8 mouse cellular contexts compared by ENCODE assay signal in genomic region chr2:154569071-154569748, GRCm38 (mm10). TPM values are rescaled to one million over a fixed set of nuclear protein-coding genes. Genes with fewer than 3 reads are reported as not detected.
DNase-seq lines count a peak whose midpoint lies in the region; ATAC-seq lines count a peak whose summit lies in the region.

No protein-coding gene starts in this region.

- no peaks in the 10 kb centered on the region for H3K27me3 ChIP-seq in embryonic facial prominence, embryonic 14.5 days (replicated peaks; ENCODE audit: control insufficient read depth, insufficient read depth, low read length)

- H3K9ac ChIP-seq in embryonic facial prominence, embryonic 14.5 days (ENCODE audit: low read depth, low read length) = peak overlapping the region; percentile 85

- intact Hi-C loops in heart, postnatal 14 days (cut with DNase I) = loop anchor here (2.0 kb wide), 1 partner anchor 44 kb away; the partner anchor contains the start of genes 4930519P11Rik and Zfp341
- intact Hi-C loops in left cerebral cortex, postnatal 14 days (cut with DNase I) = no loop called here

- peak; percentile 73 for ATAC-seq in embryonic facial prominence, embryonic 14.5 days (ENCODE audit: low read depth)
- ATAC-seq in megakaryocyte progenitor cell, adult 5-6 weeks (replicated peaks; ENCODE audit: poor library complexity) = peak; percentile 47

- no peaks in the 10 kb centered on the region for H3K9me3 ChIP-seq in embryonic facial prominence, embryonic 14.5 days (ENCODE audit: control insufficient read depth, low read length)

- H3K4me2 ChIP-seq in embryonic facial prominence, embryonic 14.5 days (ENCODE audit: low read depth, low read length) = peak overlapping the region; percentile 75

- peak overlapping the region; percentile 85 for H3K4me3 ChIP-seq in embryonic facial prominence, embryonic 14.5 days (ENCODE audit: low read depth, low read length)

- peaks cover 32% of the 10 kb centered on the region for H3K4me1 ChIP-seq in embryonic facial prominence, embryonic 14.5 days (ENCODE audit: control insufficient read depth, insufficient read depth, low read length)

- peak; percentile 71 for DNase-seq in CD4-positive, CD25-positive, alpha-beta regulatory T cell, adult 2 months (ENCODE audit: low read depth, low spot score)
- DNase-seq in R1 (ENCODE audit: low read depth, low spot score) = peak; percentile 84
- peak; percentile 78 for DNase-seq in embryonic facial prominence, embryonic 14.5 days (ENCODE audit: low spot score)
- peak; percentile 69 to 74 for DNase-seq in heart, postnatal 14 days
- DNase-seq in left cerebral cortex, postnatal 14 days (ENCODE audit: low spot score in 2 of 2) = peak; percentile 55 to 66
- DNase-seq in spleen, adult 18-20 months = peak; percentile 50 to 58
- DNase-seq in cerebellum, postnatal 36 days = no peak

- WGBS in embryonic facial prominence, embryonic 14.5 days = 2% methylated on average over 13 of the region's 70 CpGs

- peak overlapping the region; percentile 92 for H3K27ac ChIP-seq in embryonic facial prominence, embryonic 14.5 days (replicated peaks; ENCODE audit: low read depth, low read length)

- 0 out of 2 replicates have a peak, but pooled peaks cover 3% of the 10 kb centered on the region for H3K36me3 ChIP-seq in embryonic facial prominence, embryonic 14.5 days (ENCODE audit: control insufficient read depth, insufficient read depth, low read length)

RNA-seq across cellular contexts. Expression of gene E2f1, which starts 0.5 kb away (rescaled TPM):
- polyA plus RNA-seq in embryonic facial prominence, embryonic 14.5 days (2014; fragmentation: Nextera tagmentation; extraction: Ambion mirVana) = 8.8 and 10.5 TPM in 2 replicates
- 1 to 10 TPM; 2.2 to 4.3 TPM for total RNA-seq in heart, postnatal 14 days (2021)
- total RNA-seq in left cerebral cortex, postnatal 14 days (2021) = 10 to 100 TPM; 11.5 to 11.8 TPM
- total RNA-seq in megakaryocyte progenitor cell, adult 5-6 weeks (2015) = 21.2 and 23.7 TPM in 2 replicates
- total RNA-seq in megakaryocyte progenitor cell, adult 5-6 weeks (2017) = 14.1 and 14.2 TPM in 2 replicates

RNA-seq across cellular contexts. Expression of gene Necab3, which starts 10.5 kb away (rescaled TPM):
- polyA plus RNA-seq in embryonic facial prominence, embryonic 14.5 days (2014; fragmentation: Nextera tagmentation; extraction: Ambion mirVana) = 2.4 and 3.9 TPM in 2 replicates
- 1 to 10 TPM in 1 of 2 experiments, under 1 TPM in 1; 0.90 to 1.2 TPM for total RNA-seq in heart, postnatal 14 days (2021)
- 100 to 1,000 TPM in 1 of 2 experiments, 10 to 100 TPM in 1; 90.6 to 113 TPM for total RNA-seq in left cerebral cortex, postnatal 14 days (2021)
- total RNA-seq in megakaryocyte progenitor cell, adult 5-6 weeks (2015) = 1.4 and 3.9 TPM in 2 replicates
- 1.3 and 1.7 TPM in 2 replicates for total RNA-seq in megakaryocyte progenitor cell, adult 5-6 weeks (2017)

RNA-seq across cellular contexts. Expression of gene Actl10, which starts 17.6 kb away (rescaled TPM):
- polyA plus RNA-seq in embryonic facial prominence, embryonic 14.5 days (2014; fragmentation: Nextera tagmentation; extraction: Ambion mirVana) = not detected in 2 replicates
- not detected for total RNA-seq in heart, postnatal 14 days (2021)
- not detected for total RNA-seq in left cerebral cortex, postnatal 14 days (2021)
- not detected in 2 replicates for total RNA-seq in megakaryocyte progenitor cell, adult 5-6 weeks (2015)
- total RNA-seq in megakaryocyte progenitor cell, adult 5-6 weeks (2017) = 0.27 TPM in 1 of 2 replicates, not detected in the other

RNA-seq across cellular contexts. Expression of gene 1700003F12Rik, which starts 22.3 kb away (rescaled TPM):
- polyA plus RNA-seq in embryonic facial prominence, embryonic 14.5 days (2014; fragmentation: Nextera tagmentation; extraction: Ambion mirVana) = 0.63 and 0.78 TPM in 2 replicates
- total RNA-seq in heart, postnatal 14 days (2021) = under 1 TPM in 1 of 2 experiments, not detected in 1; 0.43 TPM
- total RNA-seq in left cerebral cortex, postnatal 14 days (2021) = under 1 TPM in 1 of 2 experiments, not detected in 1; 0.68 TPM
- not detected in 2 replicates for total RNA-seq in megakaryocyte progenitor cell, adult 5-6 weeks (2015)
- not detected in 2 replicates for total RNA-seq in megakaryocyte progenitor cell, adult 5-6 weeks (2017)

RNA-seq across cellular contexts. Expression of gene Pxmp4, which starts 34.3 kb away (rescaled TPM):
- 24.1 and 26.9 TPM in 2 replicates for polyA plus RNA-seq in embryonic facial prominence, embryonic 14.5 days (2014; fragmentation: Nextera tagmentation; extraction: Ambion mirVana)
- 10 to 100 TPM; 23.8 to 28.5 TPM for total RNA-seq in heart, postnatal 14 days (2021)
- 10 to 100 TPM; 16.1 to 16.8 TPM for total RNA-seq in left cerebral cortex, postnatal 14 days (2021)
- 14.6 and 14.9 TPM in 2 replicates for total RNA-seq in megakaryocyte progenitor cell, adult 5-6 weeks (2015)
- 9.2 and 10.7 TPM in 2 replicates for total RNA-seq in megakaryocyte progenitor cell, adult 5-6 weeks (2017)

Comparison
In these comparisons a context has a peak if more than half of its experiments do, and no peak if none do; other contexts are left out.
1. DNase-seq: peak in CD4-positive, CD25-positive, alpha-beta regulatory T cell, adult 2 months (single experiment), R1 (single experiment), embryonic facial prominence, embryonic 14.5 days (single experiment), heart, postnatal 14 days (2 of 2), left cerebral cortex, postnatal 14 days (2 of 2) and spleen, adult 18-20 months (2 of 2); none in cerebellum, postnatal 36 days (0 of 2).
2. RNA of gene Necab3, which starts 10.5 kb away (total RNA-seq): 90.6 to 113 TPM in left cerebral cortex, postnatal 14 days; 1.3 to 3.9 TPM in megakaryocyte progenitor cell, adult 5-6 weeks and 0.90 to 1.2 TPM in heart, postnatal 14 days; every median in the first group is over 10 times any median in the second.